Mouse (Mus musculus) liver, embryonic 15.5 days (tissue): ENCODE data around the gene Pcnp. TPM values are rescaled to one million over a fixed set of nuclear protein-coding genes. Genes with fewer than 3 reads are reported as not detected.

ENCODE experiments used
- ATAC-seq: fragments of 200-750 bp; cut with Nextera tagmentation; 2 replicates; pipeline ENCODE4 v1.8.0; 2017; ENCODE audit warnings: moderate number of reproducible peaks, mild to moderate bottlenecking, moderate library complexity; ENCODE audit not compliant: insufficient read depth
- H3K27ac ChIP-seq: fragments of 300-500 bp; sonication (generic); replicated peaks from 2 replicates; pipeline ENCODE4 v1.5.1; 2015; ENCODE audit warnings: mild to moderate bottlenecking, inconsistent platforms
- H3K27me3 ChIP-seq: fragments of 300-500 bp; sonication (generic); 2 replicates; pipeline ENCODE4 v1.6.1; 2015; ENCODE audit warnings: mild to moderate bottlenecking, inconsistent platforms
- H3K36me3 ChIP-seq: fragments of 300-500 bp; sonication (generic); replicated peaks from 2 replicates; pipeline ENCODE4 v1.6.1; 2015; ENCODE audit warnings: moderate library complexity, mild to moderate bottlenecking, inconsistent platforms
- H3K4me1 ChIP-seq: fragments of 300-500 bp; sonication (generic); replicated peaks from 2 replicates; pipeline ENCODE4 v1.6.1; 2015; ENCODE audit warnings: inconsistent platforms
- H3K4me2 ChIP-seq: fragments of 300-500 bp; sonication (generic); 2 replicates; pipeline ENCODE4 v1.6.1; 2015; ENCODE audit warnings: moderate library complexity, mild to moderate bottlenecking, inconsistent platforms
- H3K4me3 ChIP-seq: fragments of 300-500 bp; sonication (generic); replicated peaks from 2 replicates; pipeline ENCODE4 v1.5.1; 2015; ENCODE audit warnings: mild to moderate bottlenecking, inconsistent platforms
- H3K9ac ChIP-seq: fragments of 300-500 bp; sonication (generic); 2 replicates; pipeline ENCODE4 v1.6.1; 2015; ENCODE audit warnings: moderate library complexity, mild to moderate bottlenecking, inconsistent platforms
- H3K9me3 ChIP-seq: fragments of 300-500 bp; sonication (generic); replicated peaks from 2 replicates; pipeline ENCODE4 v1.6.1; 2016; ENCODE audit warnings: inconsistent platforms
- WGBS: fragments of 180-500 bp; shearing (Covaris S2); methylation state at CpG from one replicate; pipeline ENCODE4 v1.1.7; 2015; ENCODE audit warnings: mixed read lengths; ENCODE audit not compliant: insufficient replicate concordance; 5-methylcytosine and 5-hydroxymethylcytosine counted together
- polyA plus RNA-seq: library from polyadenylated mRNA; unstranded; fragments of >200 nt; fragmentation: Nextera tagmentation; extraction: Ambion mirVana; gene quantifications from 2 replicates; pipeline ENCODE4 v1.2.1, GENCODE M21; 2015

The Pcnp gene
- polyA plus RNA-seq, 1 experiment from 2014 or later = 93.7 TPM

DNA sequence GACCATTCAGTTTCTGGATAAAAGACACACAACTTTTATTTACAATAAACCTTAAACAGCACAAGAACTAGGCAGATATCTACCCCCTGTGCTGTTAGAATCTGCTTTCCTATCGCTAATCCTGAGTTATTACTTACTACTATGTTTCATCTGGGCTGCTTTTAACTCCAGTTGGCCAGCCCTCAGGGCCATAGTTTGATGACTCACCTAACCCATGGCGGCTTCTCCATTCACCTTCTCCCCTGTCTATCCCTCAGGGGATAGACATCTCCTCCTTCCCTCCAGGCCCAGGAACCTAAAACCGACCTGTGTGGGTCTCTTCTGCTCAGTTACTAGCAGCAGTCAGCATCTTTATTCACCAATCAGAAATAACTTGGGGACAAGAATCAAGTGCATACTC, 43.5 kb downstream of the Pcnp start:
- no peaks in the 10 kb centered on the region for H3K27me3 ChIP-seq
- H3K4me1 ChIP-seq = no peaks in the 10 kb centered on the region
- H3K9me3 ChIP-seq = no peaks in the 10 kb centered on the region
- H3K36me3 ChIP-seq = peaks cover 62% of the 10 kb centered on the region
- no peak overlapping the region for H3K27ac ChIP-seq
- WGBS = 81% methylated on average over 3 of the region's 3 CpGs
- no peak for ATAC-seq
- H3K9ac ChIP-seq = no peak overlapping the region
- no peak overlapping the region for H3K4me3 ChIP-seq
- H3K4me2 ChIP-seq = no peak overlapping the region

DNA sequence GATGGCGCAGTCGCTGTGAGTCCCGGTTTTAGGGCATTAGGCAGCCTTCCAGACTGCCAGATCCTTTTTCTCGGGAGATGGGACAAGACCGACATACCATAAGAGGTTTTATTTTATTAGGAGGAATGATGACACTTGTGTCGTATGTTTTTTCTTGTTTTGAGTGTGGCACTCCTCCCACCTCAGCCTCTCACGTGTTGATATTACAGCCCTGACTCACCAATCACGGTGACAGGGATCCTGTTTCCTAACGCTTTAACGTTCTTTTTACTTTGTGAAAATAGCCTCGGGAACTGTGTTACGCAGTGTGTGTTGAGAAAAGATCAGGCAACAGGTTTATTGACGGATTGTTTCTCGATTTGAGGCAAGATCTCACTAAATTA, 54.6 kb downstream of the Pcnp start:
- peak overlapping the region; percentile 95 for H3K4me2 ChIP-seq
- peak overlapping the region; percentile 98 for H3K4me3 ChIP-seq
- peaks cover 44% of the 10 kb centered on the region for H3K36me3 ChIP-seq
- no peaks in the 10 kb centered on the region for H3K27me3 ChIP-seq
- no peaks in the 10 kb centered on the region for H3K9me3 ChIP-seq
- ATAC-seq = peak; percentile 34
- peak overlapping the region; percentile 94 for H3K27ac ChIP-seq
- peaks cover 36% of the 10 kb centered on the region for H3K4me1 ChIP-seq
- 7% methylated on average over 14 of the region's 14 CpGs for WGBS
- H3K9ac ChIP-seq = peak overlapping the region; percentile 97

DNA sequence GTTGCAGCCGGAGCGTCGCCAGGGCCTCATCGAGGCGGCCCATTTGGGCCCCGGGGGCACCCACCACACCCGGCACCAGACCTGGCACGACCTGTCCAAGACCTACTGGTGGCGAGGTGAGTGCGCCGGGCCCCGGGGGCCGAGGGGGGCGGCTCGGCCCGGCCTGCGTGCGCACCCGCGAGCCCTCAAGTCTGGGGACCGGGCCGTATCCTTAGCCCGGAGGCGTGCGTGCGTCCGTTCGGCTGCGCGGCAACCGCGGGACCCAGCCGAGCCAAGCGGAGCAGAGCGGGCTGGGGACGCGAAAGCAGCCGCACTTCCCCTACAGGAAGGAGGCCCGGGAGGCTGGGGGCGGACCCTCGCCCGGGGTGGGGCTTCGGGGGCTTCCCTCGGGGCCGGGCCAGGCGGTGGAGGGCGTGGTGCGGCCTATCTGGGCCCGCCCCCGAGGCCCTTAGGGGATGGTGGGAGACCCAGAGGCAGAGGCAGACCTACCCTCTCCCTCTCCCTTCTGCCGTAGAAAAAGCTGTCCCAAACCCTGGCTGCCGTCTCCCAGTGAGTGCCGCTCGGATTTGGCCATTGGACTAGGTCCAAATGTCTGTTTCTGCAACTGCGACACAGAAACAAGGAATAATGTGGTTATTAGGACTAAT, 55.2 kb downstream of the Pcnp start:
- H3K4me3 ChIP-seq = peak overlapping the region; percentile 98
- peak; percentile 87 for ATAC-seq
- no peaks in the 10 kb centered on the region for H3K9me3 ChIP-seq
- WGBS = under 1% methylated on average over 55 of the region's 55 CpGs
- H3K36me3 ChIP-seq = peaks cover 49% of the 10 kb centered on the region
- H3K4me2 ChIP-seq = peak overlapping the region; percentile 95
- H3K4me1 ChIP-seq = peaks cover 36% of the 10 kb centered on the region
- H3K27ac ChIP-seq = peak overlapping the region; percentile 94
- no peaks in the 10 kb centered on the region for H3K27me3 ChIP-seq
- peak overlapping the region; percentile 97 for H3K9ac ChIP-seq

DNA sequence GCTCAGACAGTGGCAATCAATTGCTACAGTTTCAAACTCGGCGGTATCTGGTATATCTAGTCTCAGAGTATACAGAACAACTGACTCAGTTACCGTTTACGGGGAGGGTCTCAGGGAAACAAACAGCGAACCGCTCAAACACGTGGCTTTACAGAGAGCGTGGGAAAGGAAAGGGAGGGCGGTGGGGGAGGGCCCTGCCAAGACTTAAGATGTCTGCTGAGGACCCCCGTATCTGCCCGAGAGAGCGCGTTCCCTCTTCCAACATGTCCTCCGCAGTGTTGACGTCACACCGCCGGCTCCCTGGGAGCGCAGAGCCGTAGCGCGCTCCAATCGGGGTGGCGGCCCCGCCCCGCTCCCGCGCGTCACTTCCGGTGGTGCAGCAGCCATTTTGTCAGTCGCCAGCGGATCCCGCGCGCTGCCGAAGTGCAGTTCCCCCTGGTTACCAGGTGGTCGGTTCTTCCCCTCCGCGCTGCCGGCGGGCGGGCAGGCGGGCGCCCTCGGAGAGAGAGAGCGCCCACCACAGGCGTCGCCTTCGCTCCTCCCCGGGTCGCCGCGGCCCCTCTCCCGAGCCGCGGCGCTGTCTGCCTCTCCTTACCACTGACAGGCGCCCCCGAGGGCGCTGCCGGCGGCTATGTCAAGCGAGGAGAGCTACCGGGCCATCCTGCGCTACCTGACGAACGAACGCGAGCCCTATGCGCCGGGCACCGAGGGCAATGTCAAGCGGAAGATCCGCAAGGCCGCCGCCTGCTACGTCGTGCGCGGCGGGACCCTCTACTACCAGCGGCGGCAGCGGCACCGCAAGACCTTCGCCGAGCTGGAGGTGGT, 55.9 kb downstream of the Pcnp start, which contains the start of gene Zbtb11:
TSS of gene Zbtb11 (plus strand) at position 453 of the 825 bp plus-strand sequence.
- H3K27me3 ChIP-seq = no peaks in the 10 kb centered on the region
- H3K4me1 ChIP-seq = peaks cover 39% of the 10 kb centered on the region
- peak; percentile 88 for ATAC-seq
- under 1% methylated on average over 77 of the region's 86 CpGs for WGBS
- peak within 1 kb of the TSS; percentile 94 for H3K27ac ChIP-seq
- no peaks in the 10 kb centered on the region for H3K9me3 ChIP-seq
- peak within 1 kb of the TSS; percentile 97 for H3K9ac ChIP-seq
- peak within 1 kb of the TSS; percentile 95 for H3K4me2 ChIP-seq
- peak within 1 kb of the TSS; percentile 98 for H3K4me3 ChIP-seq
- peaks cover 54% of the 10 kb centered on the region for H3K36me3 ChIP-seq

DNA sequence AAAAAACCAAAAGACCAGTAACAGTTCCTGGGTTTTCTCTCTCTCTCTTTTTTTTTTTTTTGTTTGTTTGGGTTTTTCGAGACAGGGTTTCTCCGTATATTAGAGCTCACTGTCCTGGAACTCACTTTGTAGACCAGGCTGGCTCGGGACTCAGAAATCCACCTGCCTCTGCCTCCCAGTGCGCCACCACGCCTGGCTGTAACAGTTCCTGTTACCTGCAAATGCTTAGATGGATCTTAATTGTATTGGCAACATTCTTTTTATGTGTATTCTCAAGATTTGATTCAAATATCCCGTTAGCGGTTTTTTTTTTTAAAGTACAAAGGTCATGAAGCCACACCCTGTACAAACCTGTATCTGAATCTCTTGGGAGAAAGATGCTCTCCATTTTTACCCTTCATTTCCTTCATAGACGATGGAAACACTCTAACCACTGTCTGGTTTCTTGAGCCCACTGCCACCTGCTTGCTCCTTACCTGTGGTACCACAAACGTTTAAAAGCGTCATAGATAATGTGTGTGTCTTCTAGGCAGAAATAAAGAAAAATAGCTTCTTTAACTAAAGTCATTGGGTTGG, 56.8 kb downstream of the Pcnp start:
- H3K27me3 ChIP-seq = no peaks in the 10 kb centered on the region
- no peaks in the 10 kb centered on the region for H3K9me3 ChIP-seq
- H3K36me3 ChIP-seq = peaks cover 51% of the 10 kb centered on the region
- H3K9ac ChIP-seq = peak overlapping the region; percentile 97
- ATAC-seq = no peak
- H3K4me1 ChIP-seq = peaks cover 45% of the 10 kb centered on the region
- H3K27ac ChIP-seq = peak overlapping the region; percentile 94
- 44% methylated on average over 10 of the region's 10 CpGs for WGBS
- peak overlapping the region; percentile 73 for H3K4me2 ChIP-seq
- peak overlapping the region; percentile 98 for H3K4me3 ChIP-seq

DNA sequence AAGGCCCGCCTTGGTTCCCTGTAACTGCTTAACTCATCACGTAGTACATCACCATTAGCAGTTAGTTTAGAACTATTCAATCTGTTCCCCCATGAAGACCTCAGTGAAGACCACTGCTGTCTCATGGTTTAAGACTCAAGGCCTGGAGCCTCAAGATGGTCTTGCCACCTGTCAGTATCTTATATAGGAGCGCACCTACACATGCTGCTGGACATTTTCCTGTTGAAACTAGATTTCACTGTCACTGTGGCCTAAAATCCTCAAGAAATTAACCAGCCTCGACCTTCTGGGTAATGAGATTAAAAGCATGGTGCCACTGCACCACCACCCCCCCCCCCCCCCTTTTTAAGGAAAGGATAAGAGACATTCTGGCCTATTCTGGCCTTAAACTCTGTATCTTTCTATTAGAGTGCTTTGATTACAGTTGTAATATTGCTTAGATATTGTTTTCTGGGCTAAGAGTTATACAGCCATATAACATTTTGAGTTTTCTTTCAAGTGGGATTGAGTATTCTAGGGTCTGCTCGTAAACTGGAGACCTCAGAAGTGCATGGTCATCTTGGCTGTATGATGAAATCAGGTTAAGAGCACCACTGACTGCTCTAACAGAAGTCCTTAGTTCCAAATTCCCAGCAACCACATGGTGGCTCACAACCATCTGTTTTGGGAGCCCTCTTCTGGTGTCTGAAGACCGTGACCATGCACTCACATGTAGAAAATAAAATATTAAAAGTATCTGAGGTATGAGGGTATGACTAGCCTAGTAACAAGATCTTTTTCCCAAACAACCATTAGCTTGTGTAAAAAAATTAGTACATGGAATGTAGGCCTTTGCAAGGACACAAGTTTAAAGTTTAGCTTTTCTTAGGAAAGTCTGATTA, 57.6 kb downstream of the Pcnp start:
- H3K36me3 ChIP-seq = peaks cover 51% of the 10 kb centered on the region
- H3K27ac ChIP-seq = peak overlapping the region; percentile 11; the same call in 1 of the 2 replicates
- no peak overlapping the region for H3K4me2 ChIP-seq
- no peaks in the 10 kb centered on the region for H3K9me3 ChIP-seq
- no peaks in the 10 kb centered on the region for H3K27me3 ChIP-seq
- H3K9ac ChIP-seq = no peak overlapping the region
- ATAC-seq = no peak
- peaks cover 50% of the 10 kb centered on the region for H3K4me1 ChIP-seq
- H3K4me3 ChIP-seq = no peak overlapping the region
- WGBS = 60% methylated on average over 6 of the region's 6 CpGs

DNA sequence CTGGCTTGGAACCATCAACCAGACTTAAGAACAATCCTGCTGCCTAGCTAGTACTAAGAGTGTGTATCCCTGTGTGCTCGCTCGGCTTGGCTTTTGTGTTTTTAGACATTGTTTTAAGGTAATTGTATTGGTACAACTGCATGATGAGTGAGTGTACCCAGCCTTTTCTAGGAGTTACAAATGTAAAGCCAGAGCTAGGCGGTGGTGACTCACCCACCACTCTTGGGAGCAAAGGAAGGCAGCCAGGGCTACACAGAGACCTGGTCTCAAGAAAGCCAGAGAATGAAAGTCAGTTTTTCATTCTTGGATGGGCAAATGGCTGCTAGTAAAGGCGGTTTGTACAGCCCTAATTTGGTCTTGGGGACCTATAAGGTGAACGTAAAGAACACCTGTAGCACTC, 59.1 kb downstream of the Pcnp start:
- H3K4me3 ChIP-seq = no peak overlapping the region
- peaks cover 39% of the 10 kb centered on the region for H3K4me1 ChIP-seq
- WGBS = 82% methylated on average over 5 of the region's 5 CpGs
- ATAC-seq = no peak
- H3K36me3 ChIP-seq = peaks cover 51% of the 10 kb centered on the region
- H3K9ac ChIP-seq = no peak overlapping the region
- H3K9me3 ChIP-seq = no peaks in the 10 kb centered on the region
- H3K27ac ChIP-seq = no peak overlapping the region
- H3K27me3 ChIP-seq = no peaks in the 10 kb centered on the region
- no peak overlapping the region for H3K4me2 ChIP-seq

DNA sequence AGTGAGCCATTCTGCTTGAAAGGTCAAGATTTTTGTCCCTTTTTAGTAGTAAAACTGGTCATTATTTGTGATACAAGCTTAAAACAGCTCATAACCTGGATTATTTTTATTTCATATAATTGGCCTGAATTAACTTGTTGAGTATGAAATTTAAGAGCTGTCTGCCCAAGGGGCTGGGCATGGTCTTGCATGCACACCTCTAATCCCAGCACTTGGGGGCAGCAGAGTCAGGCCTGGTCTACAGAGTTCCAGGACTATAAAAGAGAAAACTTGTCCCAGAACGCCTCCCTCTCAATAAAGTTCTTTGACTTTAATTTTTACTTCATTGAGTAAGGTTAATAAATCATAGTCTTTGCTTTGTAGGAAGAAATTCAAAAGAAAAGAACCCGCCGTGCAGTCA, 60.4 kb downstream of the Pcnp start:
- peaks cover 34% of the 10 kb centered on the region for H3K4me1 ChIP-seq
- no peaks in the 10 kb centered on the region for H3K27me3 ChIP-seq
- no peaks in the 10 kb centered on the region for H3K9me3 ChIP-seq
- H3K4me2 ChIP-seq = peak overlapping the region; percentile 8; the same call in 1 of the 2 replicates
- H3K4me3 ChIP-seq = no peak overlapping the region
- H3K27ac ChIP-seq = no peak overlapping the region
- peaks cover 51% of the 10 kb centered on the region for H3K36me3 ChIP-seq
- 78% methylated on average over 3 of the region's 3 CpGs for WGBS
- ATAC-seq = no peak
- H3K9ac ChIP-seq = no peak overlapping the region

DNA sequence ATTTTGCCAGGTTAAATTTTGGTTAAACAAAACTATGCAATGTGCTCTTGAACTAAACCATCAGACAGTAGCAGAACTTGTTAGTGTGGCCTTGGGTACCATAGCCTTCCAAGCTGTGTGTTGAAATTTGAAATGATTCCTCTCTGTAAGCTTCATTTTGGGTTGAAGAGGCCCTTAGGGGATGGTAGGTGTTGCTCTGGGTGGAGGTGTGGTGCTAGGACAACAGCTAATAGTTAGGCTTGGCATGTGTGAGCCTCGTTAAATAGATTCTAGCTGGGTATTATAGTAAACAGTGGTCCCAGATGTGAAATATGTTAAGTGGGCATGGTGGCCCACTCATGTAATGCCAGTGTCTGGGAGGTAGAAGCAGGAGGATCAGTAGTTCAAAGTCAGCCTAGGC, 62.3 kb downstream of the Pcnp start:
- WGBS = 11% methylated on average over 1 of the region's 1 CpGs
- Histone ChIP-seq H3K9ac (peak overlapping the region; percentile 68), H3K27me3 (no peaks in the 10 kb centered on the region), H3K36me3 (peaks cover 47% of the 10 kb centered on the region), H3K4me2 (peak overlapping the region; percentile 79), H3K27ac (peak overlapping the region; percentile 79), H3K4me3 (peak overlapping the region; percentile 71), H3K4me1 (peaks cover 25% of the 10 kb centered on the region), H3K9me3 (no peaks in the 10 kb centered on the region)
- ATAC-seq = no peak

DNA sequence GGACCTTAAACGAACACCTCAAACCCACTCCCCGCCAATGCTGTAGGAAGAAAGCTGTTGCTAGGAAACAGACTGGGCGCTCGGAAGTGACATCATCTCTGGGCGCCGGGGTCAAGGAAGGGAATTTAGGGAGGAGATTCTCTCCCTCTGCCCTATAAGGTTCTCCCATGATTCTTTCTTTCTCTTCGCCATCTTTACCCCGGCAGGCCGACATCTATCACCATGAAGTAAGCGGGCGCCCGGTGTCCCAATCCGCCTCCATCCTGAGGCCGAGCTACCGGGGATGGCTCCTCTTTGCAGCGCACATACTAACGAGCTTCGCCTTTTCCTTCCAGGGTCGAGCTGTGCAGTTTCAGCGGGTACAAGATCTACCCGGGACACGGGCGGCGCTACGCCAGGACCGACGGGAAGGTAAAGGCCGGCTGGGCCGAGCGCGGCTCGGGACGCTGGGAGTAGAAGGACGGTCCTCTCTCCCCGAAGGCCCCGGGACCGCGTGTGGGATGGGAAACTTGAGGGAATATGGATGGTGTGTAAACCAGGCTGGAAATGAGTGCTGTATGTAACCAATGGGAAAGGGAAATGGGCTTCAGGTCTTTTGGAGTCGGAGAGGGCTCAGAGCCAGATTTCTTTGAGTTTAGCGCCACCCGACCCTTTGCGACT, 63.2 kb downstream of the Pcnp start, which contains the start of gene Rpl24:
TSS of gene Rpl24 (plus strand) at position 64 of the 660 bp plus-strand sequence.
- Histone ChIP-seq H3K36me3 (peaks cover 38% of the 10 kb centered on the region), H3K27me3 (no peaks in the 10 kb centered on the region), H3K4me1 (peaks cover 19% of the 10 kb centered on the region), H3K4me3 (peak within 1 kb of the TSS; percentile 71), H3K4me2 (peak within 1 kb of the TSS; percentile 79), H3K9ac (peak within 1 kb of the TSS; percentile 68), H3K27ac (peak within 1 kb of the TSS; percentile 79), H3K9me3 (no peaks in the 10 kb centered on the region)
- WGBS = under 1% methylated on average over 42 of the region's 42 CpGs
- peak; percentile 86 for ATAC-seq
